Mouse (Mus musculus) neutrophil, adult 59 days (primary cell): ENCODE data around the gene Mapkapk3. TPM values are rescaled to one million over a fixed set of nuclear protein-coding genes. Genes with fewer than 3 reads are reported as not detected.

ENCODE experiments used
- total RNA-seq, 2 experiments: library from RNA; stranded (reverse); gene quantifications; 1 replicate in 1 of 2; 2 replicates in 1 of 2; pipeline ENCODE4 v1.2.4; 2023

Mapkapk3 gene
- total RNA-seq: 100 to 1,000 TPM; 120 to 133 TPM

DNA sequence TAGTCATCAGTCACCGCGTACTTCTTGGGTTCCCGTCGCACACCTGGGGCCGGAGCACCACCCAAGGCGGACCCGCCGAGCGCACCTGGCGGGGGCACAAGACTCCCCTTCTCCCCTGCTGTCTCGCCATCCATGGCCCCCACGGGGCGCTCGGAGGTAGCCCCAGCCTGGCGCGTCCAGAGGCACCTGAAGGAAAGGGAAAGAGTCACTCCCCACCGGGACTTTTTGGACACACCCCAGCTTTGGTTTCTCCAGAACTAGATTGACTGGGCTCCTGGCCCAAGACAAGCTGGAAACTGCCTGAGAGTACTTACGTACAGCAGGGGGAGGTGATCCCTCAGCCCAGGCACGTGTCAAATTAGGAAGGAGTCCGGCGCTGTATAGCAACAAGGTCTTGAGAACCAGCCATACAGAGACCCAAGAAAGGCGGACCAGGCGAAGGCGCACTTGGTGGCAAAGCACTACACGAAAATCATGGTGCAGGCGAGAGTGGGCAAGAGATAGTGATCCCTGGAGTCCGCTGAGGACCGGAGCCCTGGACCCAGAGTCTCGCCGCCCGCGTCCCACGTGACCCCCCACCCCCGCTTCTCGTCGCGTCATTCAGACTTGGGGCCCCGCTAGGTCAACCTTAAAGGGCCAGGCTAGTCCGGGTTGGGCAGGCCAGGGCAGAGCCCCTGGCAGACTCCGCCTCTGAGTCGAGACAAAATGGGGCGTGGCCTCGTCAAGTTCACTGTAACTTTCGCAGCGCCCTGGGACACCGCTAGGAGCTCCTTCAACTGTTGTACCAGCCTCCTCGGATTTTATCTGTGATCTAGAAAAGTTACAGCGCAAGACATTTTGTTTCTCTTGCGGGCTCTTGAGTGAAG, at the start of gene Mapkapk3:
Mapkapk3 (minus strand) TSS at position 667 of the 866 bp plus-strand sequence.

DNA sequence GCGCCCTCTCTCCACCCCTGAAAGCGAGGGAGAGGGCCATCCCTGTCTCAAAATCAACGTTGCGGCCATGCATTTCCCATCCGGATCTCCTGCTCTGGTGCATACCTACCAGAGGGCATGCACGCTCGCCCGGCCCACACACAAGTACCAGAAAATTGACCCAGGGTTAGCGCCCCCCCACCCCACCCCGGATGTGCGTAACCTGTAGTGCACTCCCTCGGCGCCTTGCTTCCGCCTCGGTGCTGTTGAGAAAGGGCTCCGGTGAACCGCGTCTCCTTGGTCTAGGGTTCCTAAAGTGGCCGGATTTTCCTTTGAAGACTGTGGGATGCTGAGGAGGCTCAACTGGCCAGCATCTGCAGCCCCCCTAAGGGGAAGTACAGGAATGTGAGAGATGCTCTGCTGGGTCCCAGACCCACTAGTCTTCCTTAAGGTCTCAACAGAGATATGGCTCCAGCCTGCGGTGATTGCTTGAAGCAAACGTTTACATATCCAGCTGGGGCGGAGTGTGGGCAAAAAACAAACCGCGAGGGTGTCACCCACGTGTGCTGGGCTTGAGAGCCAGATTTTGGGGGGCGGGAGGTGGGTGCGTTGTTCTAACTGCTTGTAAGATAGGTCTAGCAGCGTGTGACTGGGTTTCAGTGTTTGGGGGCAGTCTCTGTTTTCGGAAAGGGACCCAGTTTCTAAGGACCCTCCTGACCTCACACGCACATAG, 48.7 kb upstream of the Mapkapk3 start, which contains the start of gene Hemk1:
Hemk1 (minus strand) TSS at position 179 of the 712 bp plus-strand sequence.

DNA sequence AAGGTAGTCTGAATTCAATTTTAAA, 6.2 kb upstream of the Mapkapk3 start, which contains the start of gene Cish:
Cish (plus strand) TSS at position 11 of the 25 bp plus-strand sequence.

GRCm38 (mm10) chr9:107231539-107232139, 58.0 kb downstream of the Mapkapk3 start, which contains the start of gene Dock3:
Gene Dock3, minus strand, starts transcription at chr9:107231909.

Other genes starting within 250 kb of the Mapkapk3 start
- gene Dock3, start 58.0 kb downstream of the Mapkapk3 start, total RNA-seq: 1 to 10 TPM; 2.0 to 4.9 TPM
- 1 to 10 TPM; 5.0 to 5.4 TPM for gene Cish, start 6.1 kb upstream of the Mapkapk3 start, total RNA-seq
- 1 to 10 TPM; 3.9 to 5.0 TPM for gene Hemk1, start 48.5 kb upstream of the Mapkapk3 start, total RNA-seq
- not detected for gene 6430571L13Rik, start 50.7 kb upstream of the Mapkapk3 start, total RNA-seq
- under 1 TPM; 0.09 to 0.62 TPM for gene Cacna2d2, start 109.7 kb upstream of the Mapkapk3 start, total RNA-seq
- gene Tmem115, start 244.1 kb upstream of the Mapkapk3 start, total RNA-seq: 10 to 100 TPM; 16.3 to 17.6 TPM